Mouse (Mus musculus): ENCODE data around the gene Kansl1l. TPM values are rescaled to one million over a fixed set of nuclear protein-coding genes. Genes with fewer than 3 reads are reported as not detected.
"Not testable (repeated sequence)": the region's sequence is repeated elsewhere in the genome, so short reads cannot be mapped to it uniquely, and the experiment has no call there.

Gene Kansl1l
- total RNA-seq, 1 experiment from 2014 or later = 85.6 TPM

DNA sequence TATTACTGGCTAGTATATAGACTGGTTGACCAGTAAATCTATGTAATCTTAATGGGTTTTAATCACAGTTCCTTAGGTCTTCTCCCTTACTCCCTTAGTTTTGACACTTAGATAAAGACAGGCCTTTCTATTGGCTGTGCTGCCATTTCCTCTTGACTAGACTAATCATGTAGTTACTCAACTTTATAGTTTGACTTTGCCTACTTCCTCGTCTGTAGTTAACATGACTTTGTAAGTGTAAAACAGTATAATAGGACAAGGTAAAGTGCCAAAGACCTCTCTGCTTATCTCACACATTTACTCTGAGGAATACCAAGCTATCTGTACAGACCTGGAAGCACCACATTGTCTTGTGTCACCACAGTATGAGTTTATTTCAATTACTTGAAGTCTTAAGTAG lies 86.8 kb downstream of the Kansl1l start:
- no peak for ATAC-seq (replicated peaks in 1 of 2; ENCODE audit: insufficient read depth in 1 of 2, low FRiP score in 2 of 2, low TSS enrichment in 1 of 2, low read depth in 1 of 2, poor library complexity in 2 of 2, severe bottlenecking in 2 of 2)

DNA sequence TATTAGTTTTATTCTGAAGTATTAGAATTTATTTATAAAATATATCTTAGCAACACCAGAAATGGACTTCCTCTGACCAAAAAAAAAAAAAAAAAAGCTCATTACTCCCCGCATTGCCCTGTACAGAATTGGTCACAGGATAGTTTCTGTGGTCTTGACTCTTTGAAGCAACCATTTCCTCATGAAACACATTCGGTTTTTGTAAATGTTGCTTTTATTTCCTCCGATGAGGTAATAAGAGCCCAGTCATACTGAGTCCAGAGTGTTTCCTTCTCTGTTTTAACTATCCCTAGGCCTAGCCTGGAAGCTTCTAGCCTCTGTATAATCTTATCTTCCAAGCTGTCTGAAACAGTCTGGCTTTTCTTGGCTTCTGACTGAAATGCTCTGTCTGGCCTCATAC lies 104.5 kb downstream of the Kansl1l start:
- peak in 1 of 2 experiments; percentile 68; a peak in 1 of 4 replicates for ATAC-seq (replicated peaks in 1 of 2; ENCODE audit: insufficient read depth in 1 of 2, low FRiP score in 2 of 2, low TSS enrichment in 1 of 2, low read depth in 1 of 2, poor library complexity in 2 of 2, severe bottlenecking in 2 of 2)

DNA sequence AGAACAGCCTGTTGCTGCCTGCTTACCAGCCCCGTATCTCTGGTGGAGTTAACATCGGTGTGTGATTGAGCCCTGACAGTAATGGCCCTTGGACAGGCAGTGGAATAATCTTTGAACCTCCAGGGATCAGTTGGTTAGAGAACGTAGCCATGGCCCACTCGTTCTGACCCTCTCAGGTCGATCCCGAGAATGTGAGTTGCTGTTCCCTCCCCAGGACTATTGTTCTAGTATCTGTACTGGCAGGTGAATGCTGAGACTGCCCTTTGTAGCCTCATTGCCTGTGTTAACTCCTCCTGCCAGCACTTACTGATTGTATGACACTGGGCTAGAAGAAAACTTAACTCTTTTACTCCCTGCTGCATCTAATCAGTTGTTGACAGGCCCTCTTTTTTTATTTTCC lies 112.8 kb downstream of the Kansl1l start:
- ATAC-seq (replicated peaks in 1 of 2; ENCODE audit: insufficient read depth in 1 of 2, low FRiP score in 2 of 2, low TSS enrichment in 1 of 2, low read depth in 1 of 2, poor library complexity in 2 of 2, severe bottlenecking in 2 of 2) = no peak

DNA sequence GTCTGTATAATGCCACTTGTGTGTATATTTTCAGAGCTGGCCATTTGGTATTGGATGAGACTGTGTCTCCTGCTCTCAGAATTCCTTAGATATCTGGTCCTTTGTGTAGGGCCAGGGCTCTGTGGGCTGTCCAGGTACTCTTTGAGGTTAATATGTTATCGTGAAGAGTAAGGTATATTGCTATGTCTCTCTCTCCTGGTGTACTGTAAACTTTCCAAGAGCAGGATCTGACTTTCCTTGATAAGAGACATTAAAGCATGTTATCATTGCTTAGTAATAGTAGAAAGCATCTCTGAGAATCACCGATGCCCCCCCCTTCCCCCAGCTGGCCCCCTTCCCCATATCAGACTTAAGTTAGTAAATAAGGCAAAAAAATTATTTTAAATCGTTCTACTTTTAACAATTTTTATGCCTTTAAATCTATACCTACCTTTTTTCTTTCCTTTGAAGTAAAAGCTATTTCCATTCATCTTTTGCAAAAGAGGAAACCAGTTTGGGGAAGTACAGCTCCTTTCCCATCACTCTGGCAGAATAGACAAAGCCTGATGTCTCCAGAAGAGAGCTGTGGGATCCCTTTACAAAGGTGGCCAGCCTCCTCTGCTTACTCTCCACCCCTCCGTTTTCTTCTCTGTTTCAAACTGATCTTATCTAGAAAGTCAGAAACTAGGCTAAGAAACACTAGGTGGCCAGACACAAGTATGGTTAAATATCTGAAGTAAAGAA lies 114.6 kb downstream of the Kansl1l start:
- no peak for ATAC-seq (replicated peaks in 1 of 2; ENCODE audit: insufficient read depth in 1 of 2, low FRiP score in 2 of 2, low TSS enrichment in 1 of 2, low read depth in 1 of 2, poor library complexity in 2 of 2, severe bottlenecking in 2 of 2)

DNA sequence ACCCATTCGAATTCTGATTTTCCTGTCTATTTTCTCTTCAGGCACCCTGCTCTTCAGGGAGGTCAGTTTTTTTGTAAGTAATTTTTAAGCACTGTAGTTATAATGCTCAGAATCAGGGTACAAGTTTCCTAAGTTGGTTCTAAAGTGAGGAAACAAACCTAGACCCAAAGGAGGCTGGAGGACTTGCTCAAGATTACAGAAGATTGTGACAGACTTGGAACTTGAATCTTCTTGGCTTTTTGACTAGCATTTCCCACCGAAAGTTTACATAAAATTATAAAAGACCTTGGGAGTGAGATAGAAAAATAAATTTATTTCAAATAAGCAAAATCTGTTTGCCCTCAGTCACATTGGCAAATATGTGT lies 115.8 kb downstream of the Kansl1l start:
- peak in 1 of 2 experiments; percentile 4; a peak in 1 of 4 replicates for ATAC-seq (replicated peaks in 1 of 2; ENCODE audit: insufficient read depth in 1 of 2, low FRiP score in 2 of 2, low TSS enrichment in 1 of 2, low read depth in 1 of 2, poor library complexity in 2 of 2, severe bottlenecking in 2 of 2)

DNA sequence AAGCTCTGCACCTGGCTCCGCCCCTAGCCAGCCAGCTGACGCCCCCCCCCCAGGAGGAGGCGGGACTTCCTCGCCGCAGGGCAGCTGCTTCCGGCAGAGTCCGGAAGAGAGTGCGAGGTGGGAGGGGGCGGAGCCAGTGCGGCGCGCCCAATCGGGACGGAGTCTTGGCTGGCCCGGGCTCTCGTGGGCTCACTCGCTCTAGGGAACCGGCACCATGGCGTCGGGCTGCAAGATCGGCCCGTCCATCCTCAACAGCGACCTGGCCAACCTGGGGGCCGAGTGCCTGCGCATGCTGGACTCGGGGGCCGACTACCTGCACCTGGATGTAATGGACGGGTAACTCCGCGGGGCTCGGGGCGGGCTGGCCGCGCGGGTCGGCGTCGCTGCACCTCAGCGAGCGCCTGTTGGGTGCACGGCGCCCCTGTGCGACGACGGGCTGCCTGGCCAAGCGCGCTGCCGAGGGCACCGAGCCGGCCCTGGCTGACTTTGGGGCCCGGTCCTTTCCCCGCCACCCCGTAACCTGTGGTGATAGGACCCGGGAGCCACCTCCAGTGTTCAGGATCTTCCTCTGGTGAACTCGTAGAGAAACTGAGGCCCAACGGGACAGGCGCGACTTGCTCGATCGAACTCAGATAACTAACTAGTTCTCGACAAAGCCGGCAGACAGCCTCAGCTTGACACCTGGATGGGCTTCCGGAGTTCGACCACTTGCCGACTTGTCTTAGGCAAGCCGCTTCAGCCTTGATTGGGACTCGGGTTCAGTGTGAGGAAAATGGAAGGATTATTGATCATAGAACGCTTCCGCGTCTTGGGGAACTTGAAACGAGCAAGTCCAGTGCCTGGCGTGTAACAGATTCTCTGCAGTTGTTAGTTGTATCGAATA lies 116.4 kb downstream of the Kansl1l start, which contains the start of gene Rpe:
Gene Rpe, plus strand, starts transcription at position 139 of the 883 bp plus-strand sequence.
- peak; percentile 97 to 98 for ATAC-seq (replicated peaks in 1 of 2; ENCODE audit: insufficient read depth in 1 of 2, low FRiP score in 2 of 2, low TSS enrichment in 1 of 2, low read depth in 1 of 2, poor library complexity in 2 of 2, severe bottlenecking in 2 of 2)

DNA sequence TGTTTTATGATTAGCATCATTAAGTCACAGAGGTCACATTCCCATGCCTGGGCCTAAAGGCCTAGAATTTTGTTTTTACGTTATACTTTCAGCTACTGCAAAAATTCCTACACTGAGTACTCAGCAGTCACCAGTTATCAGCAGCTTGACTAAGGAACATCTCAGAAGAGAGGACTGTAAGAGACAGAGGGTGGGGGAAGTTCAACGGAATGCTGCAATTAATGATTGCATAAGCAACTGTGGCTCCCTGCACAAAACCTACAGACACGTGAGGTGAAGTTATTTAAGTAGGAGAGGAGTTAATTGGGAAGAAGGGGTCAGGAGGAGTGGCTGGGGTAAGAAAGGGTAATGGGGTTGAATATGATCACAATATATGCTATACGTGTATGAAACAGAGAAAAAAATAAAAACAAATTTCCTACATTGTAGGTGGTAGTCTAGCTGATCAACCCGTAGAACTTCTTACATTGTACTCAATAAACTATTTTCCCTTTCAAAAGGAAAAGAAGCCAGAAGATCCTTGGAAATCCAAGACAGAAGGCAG lies 117.1 kb downstream of the Kansl1l start:
- peak; percentile 10 to 12; a peak in 1 of 4 replicates for ATAC-seq (replicated peaks in 1 of 2; ENCODE audit: insufficient read depth in 1 of 2, low FRiP score in 2 of 2, low TSS enrichment in 1 of 2, low read depth in 1 of 2, poor library complexity in 2 of 2, severe bottlenecking in 2 of 2)

DNA sequence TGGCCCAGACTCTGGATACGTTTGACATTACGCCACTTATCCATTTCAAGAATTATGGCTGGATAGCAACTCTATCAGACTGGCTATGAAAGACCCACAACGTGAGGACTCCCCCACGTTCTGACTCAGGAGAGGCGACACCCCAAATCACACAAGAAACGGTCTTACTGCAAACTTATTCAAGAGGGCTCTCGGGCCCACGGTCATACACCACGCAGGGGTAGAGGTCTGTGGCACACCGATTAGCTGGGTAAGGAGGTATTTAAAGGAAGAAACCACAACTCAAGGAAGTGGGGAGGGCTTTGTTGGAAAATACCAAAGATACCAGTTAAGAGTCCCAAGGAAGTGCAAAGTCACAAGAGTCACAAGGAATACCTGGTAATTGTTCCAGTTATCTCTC lies 117.7 kb downstream of the Kansl1l start:
- ATAC-seq (replicated peaks in 1 of 2; ENCODE audit: insufficient read depth in 1 of 2, low FRiP score in 2 of 2, low TSS enrichment in 1 of 2, low read depth in 1 of 2, poor library complexity in 2 of 2, severe bottlenecking in 2 of 2) = not testable (repeated sequence)

DNA sequence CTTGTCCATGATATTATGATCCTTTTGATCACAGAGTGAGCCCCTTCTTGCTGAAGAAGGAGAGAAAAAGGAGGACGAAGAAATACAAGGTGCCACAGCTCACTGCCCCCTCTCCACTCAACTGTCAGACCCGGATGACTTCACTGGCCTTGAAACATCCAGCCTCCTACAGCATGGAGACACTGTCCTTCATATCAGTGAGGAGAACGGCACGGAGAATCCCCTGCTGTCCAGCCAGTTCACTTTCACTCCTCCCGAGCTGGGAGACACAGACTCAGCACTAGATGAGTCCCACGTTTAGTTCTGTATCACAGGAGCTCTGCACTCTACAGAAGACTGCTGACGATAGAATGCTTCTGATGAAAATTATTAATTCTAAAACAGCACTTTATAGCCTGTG lies 122.1 kb downstream of the Kansl1l start:
- ATAC-seq (replicated peaks in 1 of 2; ENCODE audit: insufficient read depth in 1 of 2, low FRiP score in 2 of 2, low TSS enrichment in 1 of 2, low read depth in 1 of 2, poor library complexity in 2 of 2, severe bottlenecking in 2 of 2) = no peak

DNA sequence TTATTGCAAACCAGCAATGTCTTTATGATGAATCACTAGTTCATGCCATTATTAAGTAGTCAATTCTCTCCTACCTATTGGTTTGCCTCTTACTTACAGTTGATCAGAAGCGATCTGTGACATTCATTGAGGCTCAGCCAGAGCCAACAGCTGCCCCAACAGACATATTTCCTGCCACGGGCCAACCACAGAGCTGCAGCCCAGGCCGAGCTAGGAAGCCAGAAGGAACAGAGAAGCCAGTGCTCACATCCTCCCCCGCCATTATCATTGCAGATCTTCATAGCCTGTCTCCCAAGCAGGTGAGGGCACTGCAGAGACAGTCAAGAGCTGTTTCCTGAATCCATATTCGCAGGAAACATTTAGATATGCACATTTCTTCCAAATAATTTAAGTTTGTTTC lies 123.1 kb downstream of the Kansl1l start:
- ATAC-seq (replicated peaks in 1 of 2; ENCODE audit: insufficient read depth in 1 of 2, low FRiP score in 2 of 2, low TSS enrichment in 1 of 2, low read depth in 1 of 2, poor library complexity in 2 of 2, severe bottlenecking in 2 of 2) = peak; percentile 65 to 78

DNA sequence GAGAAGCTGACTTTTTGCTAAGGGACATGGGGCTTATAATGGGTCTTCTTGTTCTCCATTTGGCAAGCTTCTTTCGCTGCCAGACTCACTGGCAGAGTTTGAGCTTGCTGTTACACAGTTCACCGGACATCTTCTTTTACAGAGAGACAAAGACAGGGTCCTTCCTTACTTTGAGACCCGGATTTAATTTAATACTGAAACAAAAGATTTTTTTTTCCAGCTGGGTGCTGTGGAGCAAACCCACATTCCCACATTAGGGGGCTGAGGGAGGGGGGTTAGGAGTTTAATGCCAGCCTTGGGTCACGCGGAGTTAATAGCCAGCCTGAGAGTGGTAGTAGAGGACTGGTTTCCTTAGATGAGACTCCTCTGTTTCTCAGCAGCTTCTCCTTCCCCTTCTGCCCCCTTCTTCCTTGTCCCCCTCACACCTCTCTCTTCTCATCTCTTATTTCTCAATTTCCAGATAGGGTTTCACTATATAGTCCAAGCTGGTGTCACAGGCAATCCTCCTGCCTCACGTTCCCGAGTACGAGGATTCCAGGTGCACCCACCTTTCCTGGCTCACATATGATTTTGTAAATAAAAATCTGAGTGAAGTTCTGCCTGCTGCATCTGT lies 124.5 kb downstream of the Kansl1l start:
- ATAC-seq (replicated peaks in 1 of 2; ENCODE audit: insufficient read depth in 1 of 2, low FRiP score in 2 of 2, low TSS enrichment in 1 of 2, low read depth in 1 of 2, poor library complexity in 2 of 2, severe bottlenecking in 2 of 2) = no peak

DNA sequence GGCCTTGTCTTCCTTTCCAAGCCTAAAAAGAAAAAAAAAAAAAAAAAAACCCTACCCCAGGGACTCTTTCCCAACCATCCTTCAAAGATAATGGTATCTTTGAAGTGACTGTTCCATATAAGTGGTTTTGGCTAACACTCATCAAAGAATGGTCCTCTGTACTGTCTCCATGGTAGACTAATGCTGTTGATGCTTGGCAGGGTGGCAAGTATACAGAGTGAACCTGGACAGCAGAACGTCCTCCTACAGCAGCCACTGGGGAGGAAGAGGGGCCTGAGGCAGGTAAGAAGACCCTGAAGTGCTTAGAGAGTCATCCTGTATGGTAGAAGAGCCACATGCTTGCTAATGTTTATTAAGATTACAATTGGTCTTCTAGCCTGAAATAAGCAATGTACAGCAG lies 125.1 kb downstream of the Kansl1l start:
- no peak for ATAC-seq (replicated peaks in 1 of 2; ENCODE audit: insufficient read depth in 1 of 2, low FRiP score in 2 of 2, low TSS enrichment in 1 of 2, low read depth in 1 of 2, poor library complexity in 2 of 2, severe bottlenecking in 2 of 2)

DNA sequence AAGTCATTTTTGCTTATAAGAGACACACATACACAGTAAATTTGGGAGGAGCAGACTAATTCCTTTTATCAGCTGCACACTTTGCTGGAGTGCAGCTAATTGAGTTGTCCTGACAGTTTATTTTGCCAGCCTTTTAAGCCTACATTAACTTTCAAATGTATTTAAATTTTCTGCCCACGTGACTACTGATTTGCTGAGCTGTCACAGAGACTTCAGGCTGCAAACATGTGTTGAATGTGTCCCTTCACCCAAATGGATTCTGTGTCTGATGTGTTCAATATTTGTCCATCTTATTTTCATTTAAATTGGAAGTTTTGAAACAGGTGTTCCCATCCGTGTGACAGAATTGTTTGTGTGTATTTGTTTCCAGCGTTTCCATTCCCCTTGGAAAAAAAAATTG lies 125.6 kb downstream of the Kansl1l start:
- ATAC-seq (replicated peaks in 1 of 2; ENCODE audit: insufficient read depth in 1 of 2, low FRiP score in 2 of 2, low TSS enrichment in 1 of 2, low read depth in 1 of 2, poor library complexity in 2 of 2, severe bottlenecking in 2 of 2) = no peak

DNA sequence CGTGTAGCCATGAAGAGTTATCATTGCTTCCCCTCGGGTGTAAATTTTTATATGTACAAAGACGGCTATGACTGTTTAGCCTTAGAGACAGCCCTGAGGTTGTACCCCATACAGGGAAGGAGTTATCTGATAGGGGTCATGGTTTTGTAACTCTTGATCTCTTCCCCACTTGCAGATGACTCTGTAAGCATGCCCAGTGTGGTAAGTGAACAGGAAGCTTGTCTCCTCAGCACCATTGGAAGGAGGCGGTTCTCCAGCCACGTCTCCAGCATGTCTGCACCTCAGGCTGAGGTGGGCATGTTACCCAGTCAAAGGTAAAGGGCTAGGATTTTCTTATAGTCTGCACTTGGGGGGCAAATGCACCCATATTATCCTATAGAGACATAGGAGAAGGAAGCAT lies 134.4 kb downstream of the Kansl1l start:
- ATAC-seq (replicated peaks in 1 of 2; ENCODE audit: insufficient read depth in 1 of 2, low FRiP score in 2 of 2, low TSS enrichment in 1 of 2, low read depth in 1 of 2, poor library complexity in 2 of 2, severe bottlenecking in 2 of 2) = no peak

DNA sequence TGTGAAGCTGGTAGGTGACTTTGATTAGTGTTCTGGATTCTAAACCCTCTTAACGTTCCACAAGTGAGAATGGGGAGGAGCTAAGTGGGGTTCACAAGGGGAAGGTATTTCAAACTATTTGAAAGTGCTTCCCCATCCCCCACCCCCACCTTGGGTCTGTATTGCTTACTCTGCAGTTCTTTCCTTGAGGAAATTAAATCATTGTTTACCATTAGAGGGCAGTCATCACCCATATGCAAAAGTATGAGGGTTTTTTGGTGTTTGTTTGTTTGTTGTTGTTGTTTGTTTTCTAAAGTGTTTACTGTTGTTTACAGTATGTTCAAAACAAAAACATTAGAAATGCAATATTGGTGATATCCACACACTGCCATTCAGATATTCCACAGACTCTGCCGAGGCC lies 138.7 kb downstream of the Kansl1l start:
- peak in 1 of 2 experiments; percentile 42; a peak in 1 of 4 replicates for ATAC-seq (replicated peaks in 1 of 2; ENCODE audit: insufficient read depth in 1 of 2, low FRiP score in 2 of 2, low TSS enrichment in 1 of 2, low read depth in 1 of 2, poor library complexity in 2 of 2, severe bottlenecking in 2 of 2)

DNA sequence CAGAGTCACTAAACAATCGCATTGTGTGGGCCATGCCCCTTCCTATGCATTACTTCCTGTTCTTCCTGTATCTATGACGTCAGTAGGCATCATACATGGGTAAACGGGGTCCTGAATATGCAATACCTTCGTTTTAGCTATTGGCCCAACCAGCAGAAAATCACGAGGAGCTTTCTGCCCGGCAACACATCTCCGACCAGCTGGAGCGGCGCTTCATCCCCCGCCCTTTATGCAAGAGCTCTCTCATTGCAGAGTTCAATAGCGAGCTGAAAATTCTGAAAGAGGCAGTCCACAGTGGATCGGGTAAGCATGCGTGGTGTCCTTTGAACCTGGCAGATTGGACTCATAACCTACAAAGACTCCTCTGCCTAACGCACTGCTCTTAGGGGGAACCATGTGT lies 139.4 kb downstream of the Kansl1l start:
- no peak for ATAC-seq (replicated peaks in 1 of 2; ENCODE audit: insufficient read depth in 1 of 2, low FRiP score in 2 of 2, low TSS enrichment in 1 of 2, low read depth in 1 of 2, poor library complexity in 2 of 2, severe bottlenecking in 2 of 2)

DNA sequence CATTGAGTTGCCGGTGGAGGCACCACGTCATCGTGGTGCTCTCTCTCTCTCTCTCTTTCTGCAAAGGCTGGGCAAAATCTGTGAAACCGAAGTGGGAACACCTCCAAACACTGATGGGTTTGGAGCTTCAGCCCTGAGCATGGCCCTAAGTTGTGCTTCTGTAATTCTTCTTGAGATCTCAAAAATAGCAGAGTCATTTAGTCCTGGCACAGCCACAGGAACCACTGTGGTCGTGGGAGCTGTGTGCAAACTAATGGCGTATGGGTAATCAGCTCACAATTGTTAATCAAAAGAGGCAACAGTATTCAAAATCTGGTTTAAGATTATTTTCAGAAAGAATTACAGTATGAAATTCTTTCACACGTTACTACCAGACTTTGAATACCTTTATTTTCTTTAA lies 144.6 kb downstream of the Kansl1l start:
- ATAC-seq (replicated peaks in 1 of 2; ENCODE audit: insufficient read depth in 1 of 2, low FRiP score in 2 of 2, low TSS enrichment in 1 of 2, low read depth in 1 of 2, poor library complexity in 2 of 2, severe bottlenecking in 2 of 2) = peak; percentile 89 to 90

DNA sequence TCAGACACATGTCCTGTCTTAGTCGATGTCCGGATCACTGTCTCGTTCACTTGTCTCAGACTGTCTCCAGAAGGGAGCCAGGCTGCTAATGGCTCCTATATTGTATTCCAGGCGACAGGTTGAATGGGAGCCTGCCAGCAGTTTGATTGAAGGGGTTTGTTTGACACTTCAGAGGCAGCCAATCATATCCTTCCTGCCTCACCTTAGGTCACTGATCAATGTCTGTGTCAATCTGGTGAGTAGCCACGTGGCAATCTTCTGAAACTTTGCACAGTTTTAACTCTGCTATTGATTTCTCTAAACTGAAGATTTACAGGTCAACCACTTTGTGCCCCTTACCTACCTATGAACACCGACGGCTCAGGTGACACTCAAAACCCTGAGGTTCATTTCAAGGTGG lies 145.9 kb downstream of the Kansl1l start:
- ATAC-seq (replicated peaks in 1 of 2; ENCODE audit: insufficient read depth in 1 of 2, low FRiP score in 2 of 2, low TSS enrichment in 1 of 2, low read depth in 1 of 2, poor library complexity in 2 of 2, severe bottlenecking in 2 of 2) = no peak

All from hematopoietic stem cell, adult 5-6 weeks (primary cell).